Mouse (Mus musculus): ENCODE results near the gene Scn2b.

Scn2b gene

GRCm38 (mm10) chr9:45117741-45118431 lies at the start of gene Scn2b:
TSS of gene Scn2b (plus strand) at chr9:45117782.
- DNase-seq (ENCODE audit: low spot score in 2 of 2): no peak

GRCm38 (mm10) chr9:45071800-45072199 lies 45.8 kb upstream of the Scn2b start:
- no peak for DNase-seq (ENCODE audit: low spot score in 2 of 2)

DNA sequence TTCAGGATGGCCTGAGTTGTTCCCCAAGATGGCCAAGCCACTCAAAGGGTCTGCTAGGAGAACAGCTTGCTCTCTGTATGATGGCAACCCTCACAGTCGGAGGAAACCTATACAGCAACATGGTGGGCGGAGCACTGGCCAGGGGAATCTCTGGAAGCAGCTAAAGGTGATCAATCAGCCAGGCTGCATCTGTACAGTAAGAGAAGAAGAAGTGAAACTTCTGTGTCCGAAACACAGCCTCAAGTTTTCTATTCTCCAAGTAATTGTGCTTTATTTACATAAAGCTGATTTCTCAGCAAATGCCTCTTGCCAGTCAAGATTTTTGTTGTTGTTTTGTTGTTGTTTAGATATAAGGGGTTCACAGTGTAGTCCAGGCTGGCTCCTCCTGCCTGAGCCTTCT lies 39.7 kb upstream of the Scn2b start:
- no peak for DNase-seq (ENCODE audit: low spot score in 2 of 2)

- no peak for DNase-seq (ENCODE audit: low spot score in 2 of 2)
Measured at GRCm38 (mm10) chr9:45079011-45079410, 38.6 kb upstream of the Scn2b start, which contains the start of gene Jaml. TSS of gene Jaml (plus strand) at chr9:45079183.

DNA sequence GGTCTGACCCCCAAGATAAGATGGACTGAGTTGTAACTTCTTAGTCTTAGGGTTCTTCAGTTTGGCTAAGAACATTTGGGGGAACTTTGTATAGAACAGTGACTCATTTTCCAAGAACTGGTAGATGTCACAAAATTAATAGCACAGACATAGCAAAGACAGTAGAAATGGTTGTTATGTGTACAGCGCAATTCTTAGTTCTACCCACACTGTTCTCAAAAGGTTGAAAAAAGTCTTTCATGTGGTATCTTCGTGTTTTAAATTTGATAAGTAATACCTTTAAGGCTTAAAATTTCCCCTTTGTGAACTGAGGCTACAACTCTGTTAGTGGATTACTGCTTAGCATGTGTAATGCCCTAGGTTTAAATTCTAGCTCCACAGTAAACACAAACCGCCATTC lies 34.5 kb upstream of the Scn2b start:
- DNase-seq (ENCODE audit: low spot score in 2 of 2): no peak

DNA sequence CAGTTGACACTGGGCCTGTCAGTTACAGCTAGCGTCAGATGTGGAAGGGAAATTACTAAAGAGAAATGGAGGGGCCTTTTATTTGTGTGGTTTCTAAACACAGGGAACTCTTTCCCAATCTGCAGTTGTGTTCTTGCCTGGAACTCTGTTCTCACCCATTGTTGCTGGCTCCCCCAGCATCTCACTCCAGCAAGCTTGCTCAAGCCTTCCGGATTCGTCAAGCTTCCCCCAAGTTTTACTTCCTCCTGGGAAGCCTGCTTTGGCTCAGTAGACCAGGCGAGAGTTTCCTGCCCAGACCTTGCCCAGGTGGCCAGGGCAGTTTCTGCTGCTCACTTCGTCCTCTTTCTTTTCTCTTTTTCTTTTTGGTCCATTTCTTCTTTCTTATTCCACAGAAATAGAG lies 33.0 kb upstream of the Scn2b start:
- no peak for DNase-seq (ENCODE audit: low spot score in 2 of 2)

DNA sequence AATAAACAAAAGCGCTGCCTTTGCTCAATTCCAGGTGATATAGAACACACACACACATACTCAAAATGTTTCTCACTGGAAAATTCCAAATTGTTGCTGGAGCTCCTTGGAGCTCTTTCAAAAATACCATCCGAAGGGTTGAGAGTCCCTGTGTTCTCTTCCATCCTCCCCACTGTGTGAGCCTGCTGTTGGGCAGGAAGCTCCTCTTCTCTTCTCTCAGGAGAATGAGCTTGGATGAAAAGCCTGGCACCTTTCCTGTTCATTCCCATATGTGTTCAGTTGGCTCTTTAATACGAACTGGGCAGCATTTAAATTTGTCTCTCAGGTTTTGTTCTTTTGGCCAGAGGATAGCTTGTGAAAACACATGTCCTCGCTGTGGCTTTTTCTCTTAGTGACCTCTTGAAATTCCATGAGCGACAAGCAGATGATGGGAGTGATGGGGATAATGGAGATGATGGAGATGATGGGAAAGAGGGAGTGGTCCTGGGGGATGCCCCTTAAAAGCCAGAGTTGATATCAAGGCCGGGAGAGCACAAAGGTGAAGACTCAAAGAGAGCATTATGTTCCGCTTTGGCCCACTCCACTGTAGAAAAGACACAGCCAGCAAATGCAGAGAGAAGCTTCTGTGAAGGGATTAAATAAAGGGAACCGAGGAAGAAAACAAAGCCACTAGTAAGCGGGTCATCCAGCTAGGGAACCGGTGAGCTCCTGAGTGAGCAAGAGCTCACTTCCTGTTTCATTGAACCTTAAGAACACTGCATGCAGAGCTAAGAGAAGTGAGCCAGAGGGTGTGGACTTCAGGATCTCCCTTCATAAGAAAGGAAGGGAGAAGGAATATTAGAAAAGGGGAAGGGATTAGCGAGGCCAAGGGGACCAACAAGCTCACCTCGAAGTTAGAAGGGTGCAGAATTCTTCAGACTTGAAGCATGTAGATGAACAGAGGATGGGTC lies 31.6 kb upstream of the Scn2b start:
- no peak for DNase-seq (ENCODE audit: low spot score in 2 of 2)

- DNase-seq (ENCODE audit: low spot score in 2 of 2): no peak
Measured at GRCm38 (mm10) chr9:45088040-45088439, 29.5 kb upstream of the Scn2b start.

- no peak for DNase-seq (ENCODE audit: low spot score in 2 of 2)
Measured at GRCm38 (mm10) chr9:45090811-45091210, 26.8 kb upstream of the Scn2b start.

DNA sequence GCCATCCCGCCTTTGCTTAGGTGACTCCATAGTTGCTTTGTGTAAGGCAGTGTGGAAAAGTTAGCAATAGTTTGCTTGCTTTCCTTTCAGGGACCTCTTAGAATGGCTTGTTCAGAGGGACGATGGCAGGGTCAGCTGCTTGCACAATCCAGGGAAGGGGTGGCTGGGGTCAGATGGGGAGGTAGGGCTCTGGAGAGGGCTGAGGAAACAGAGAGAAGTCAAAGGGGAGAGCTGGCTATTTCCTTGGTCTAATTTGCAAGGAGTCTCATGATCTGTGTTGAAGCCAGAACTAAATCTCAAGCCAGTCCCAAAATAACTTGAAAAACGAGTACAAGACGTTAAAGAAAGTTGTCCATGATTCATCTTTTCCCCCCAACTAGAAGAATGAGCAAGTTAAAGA lies 24.9 kb upstream of the Scn2b start:
- DNase-seq (ENCODE audit: low spot score in 2 of 2): no peak

DNA sequence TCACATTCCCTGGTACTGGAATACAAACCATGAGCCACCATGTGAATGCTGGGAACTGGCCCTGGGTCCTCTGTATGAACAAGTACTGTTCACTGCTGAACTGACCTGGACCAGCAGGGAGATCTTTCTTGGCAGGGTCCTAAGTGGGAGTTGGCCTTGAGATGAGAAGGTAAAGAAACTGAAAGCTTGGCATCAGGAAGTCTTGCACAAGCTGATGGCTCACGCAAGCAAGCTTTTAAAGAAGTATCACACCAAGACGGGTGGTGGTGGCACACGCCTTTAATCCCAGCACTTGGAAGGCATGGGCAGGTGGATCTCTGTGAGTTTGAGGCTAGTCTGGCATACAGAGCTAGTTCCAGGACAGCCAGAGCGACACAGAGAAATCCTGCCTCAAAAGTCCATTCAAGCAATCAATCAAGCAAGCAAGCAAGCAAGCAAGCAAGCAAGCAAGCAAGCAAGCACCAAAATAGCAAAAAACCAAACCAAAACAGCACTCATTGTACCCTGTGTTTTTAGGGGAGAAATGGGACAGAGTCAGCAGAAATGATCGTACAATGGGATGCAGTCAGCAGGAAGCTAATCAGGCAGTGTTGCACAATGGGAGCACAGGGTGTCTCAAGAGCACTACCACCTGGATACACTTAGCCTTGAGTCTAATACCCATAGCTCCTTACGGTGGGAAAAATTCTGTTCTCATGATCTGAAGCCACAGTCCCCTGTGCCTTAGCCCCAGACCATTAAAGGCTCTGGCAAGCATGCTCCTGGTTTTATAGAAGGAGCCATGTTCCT lies 22.2 kb upstream of the Scn2b start:
- no peak for DNase-seq (ENCODE audit: low spot score in 2 of 2)

DNA sequence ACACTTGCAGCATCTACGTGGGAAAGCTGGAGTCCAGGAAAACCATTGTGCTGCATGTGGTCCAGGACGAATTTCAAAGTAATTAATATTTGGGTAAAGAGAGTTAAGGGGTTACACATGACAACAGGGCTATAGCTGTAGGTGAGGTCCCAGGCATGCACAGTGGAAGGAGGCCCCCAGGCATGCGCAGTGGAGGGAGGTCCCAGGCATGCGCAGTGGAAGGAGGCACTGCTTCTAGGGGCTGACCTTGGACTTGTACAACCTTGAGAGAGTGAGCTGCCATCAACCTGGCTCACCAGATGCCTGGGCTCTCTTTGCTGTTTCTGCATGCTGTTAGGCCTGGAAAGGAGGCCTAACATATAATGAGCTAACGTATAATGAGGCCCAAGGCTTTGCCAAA lies 19.7 kb upstream of the Scn2b start:
- DNase-seq (ENCODE audit: low spot score in 2 of 2): no peak

DNA sequence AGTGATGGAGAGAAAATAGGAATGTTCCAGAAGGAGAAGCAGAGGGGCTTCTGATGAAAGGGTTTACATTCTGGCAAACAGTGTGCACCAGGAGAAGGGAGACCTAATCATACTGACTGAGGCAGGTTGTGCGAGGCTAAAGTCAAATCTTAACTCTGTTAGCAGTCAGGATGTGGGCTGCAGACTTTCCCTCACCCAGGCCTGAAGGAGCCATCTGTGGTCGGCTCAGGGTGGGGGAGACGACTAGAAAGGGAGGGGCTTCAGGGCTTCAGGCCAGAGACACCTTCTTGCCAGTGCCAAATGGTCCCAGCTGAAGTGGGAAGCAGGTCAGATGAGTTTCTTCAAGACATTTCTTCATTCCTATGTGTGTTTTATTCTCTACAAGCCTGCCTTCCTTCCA lies 19.2 kb upstream of the Scn2b start:
- DNase-seq (ENCODE audit: low spot score in 2 of 2): no peak

DNA sequence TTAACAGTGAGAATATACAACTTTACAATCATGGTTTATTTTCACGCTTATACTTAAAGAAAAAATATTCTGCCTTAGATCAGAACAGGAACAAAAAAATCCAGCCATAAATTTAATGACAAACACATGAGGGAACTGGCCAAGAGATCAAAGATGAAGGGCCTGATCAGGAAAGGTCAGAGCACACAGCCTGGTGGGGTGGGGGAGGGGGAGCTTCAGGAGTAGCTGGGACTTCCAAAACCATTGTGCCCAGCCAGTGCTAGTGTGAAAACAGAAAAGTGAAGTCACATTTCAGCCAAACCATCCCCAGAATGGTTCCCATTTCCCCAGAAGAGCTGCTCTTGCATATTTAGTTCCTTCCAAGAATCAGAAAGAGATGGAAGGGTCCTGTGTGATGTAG lies 15.1 kb upstream of the Scn2b start:
- DNase-seq (ENCODE audit: low spot score in 2 of 2): no peak

DNA sequence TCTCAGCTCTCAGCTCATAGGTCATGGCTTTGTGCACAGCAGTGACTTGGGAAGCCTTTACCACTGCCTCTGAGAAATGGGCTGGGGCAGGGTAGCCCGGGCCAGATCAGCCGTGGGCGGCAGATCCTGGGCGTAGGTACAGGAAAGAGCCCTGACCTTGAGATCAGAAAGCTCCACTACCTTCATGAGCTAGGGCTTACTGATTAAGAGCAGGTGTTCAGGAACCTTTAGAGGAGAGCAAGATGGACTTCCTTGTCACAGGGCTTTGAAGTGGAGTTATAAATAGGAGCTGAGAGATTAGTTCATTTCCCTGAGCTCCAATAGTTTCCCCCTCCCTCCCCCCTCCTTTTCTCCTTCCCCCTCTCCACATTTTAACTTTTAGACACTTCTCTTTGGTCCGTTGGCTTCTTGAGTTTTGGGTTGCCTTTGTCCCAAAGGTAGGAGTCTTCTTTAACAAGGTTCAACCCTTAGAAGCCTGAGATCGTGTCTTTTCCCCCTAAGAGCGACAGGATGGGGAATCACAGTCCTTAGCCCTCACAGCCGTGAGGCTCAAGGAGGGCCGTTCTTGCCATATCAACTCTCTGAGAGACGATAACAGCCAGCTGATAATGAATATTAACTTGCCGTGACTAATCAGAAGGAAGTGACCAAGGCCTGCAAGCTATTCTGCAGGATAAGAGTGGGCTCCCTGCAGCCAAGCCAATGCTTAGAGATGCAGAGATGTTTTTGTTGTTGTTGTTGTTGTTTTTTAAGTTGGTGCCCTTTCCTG lies 14.2 kb upstream of the Scn2b start:
- DNase-seq (ENCODE audit: low spot score in 2 of 2): no peak

GRCm38 (mm10) chr9:45105596-45106374 lies 11.8 kb upstream of the Scn2b start:
- DNase-seq (ENCODE audit: low spot score in 2 of 2): no peak

- DNase-seq (ENCODE audit: low spot score in 2 of 2): peak in 1 of 2 experiments; percentile 55
Measured at GRCm38 (mm10) chr9:45115706-45116105, 1.9 kb upstream of the Scn2b start.

DNA sequence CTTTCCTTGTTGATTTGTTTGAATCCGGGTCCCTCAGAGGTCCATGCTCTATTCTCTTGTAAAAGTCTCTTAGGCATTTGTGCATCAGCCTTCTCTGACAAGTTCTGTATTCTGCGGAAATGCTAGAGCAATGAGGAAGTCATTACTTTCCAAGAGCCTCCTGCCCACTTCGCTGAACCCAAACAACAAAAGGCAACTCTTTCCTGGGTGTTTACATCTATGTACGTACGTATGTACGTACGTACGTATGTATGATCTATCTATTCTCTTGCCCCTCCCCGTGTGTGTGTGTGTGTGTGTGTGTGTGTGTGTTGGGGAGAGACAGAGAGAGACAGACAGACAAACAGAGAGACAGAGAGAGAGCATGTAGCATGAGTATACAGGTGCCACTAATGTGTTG lies 763 bp upstream of the Scn2b start:
- DNase-seq (ENCODE audit: low spot score in 2 of 2): no peak

- DNase-seq (ENCODE audit: low spot score in 2 of 2): no peak
Measured at GRCm38 (mm10) chr9:45118552-45118951, 970 bp downstream of the Scn2b start.

- no peak for DNase-seq (ENCODE audit: low spot score in 2 of 2)
Measured at GRCm38 (mm10) chr9:45119316-45119953, 1.9 kb downstream of the Scn2b start.
